Mouse (Mus musculus) C2C12 (cell line): ENCODE data around the gene Ndufv1.

Source experiments
- CEBPB ChIP-seq: IDR thresholded peaks from one replicate; pipeline ENCODE4 v1.6.1; 2011; ENCODE audit warnings: low read depth, mild to moderate bottlenecking, control low read depth, moderate library complexity
- CTCF ChIP-seq: IDR thresholded peaks from one replicate; pipeline ENCODE4 v1.5.1; 2011; ENCODE audit not compliant: control insufficient read depth, insufficient read depth, insufficient read length
- MAX ChIP-seq: IDR thresholded peaks from one replicate; pipeline ENCODE4 v1.6.1; 2011; ENCODE audit warnings: mild to moderate bottlenecking, control low read depth
- MYOD1 ChIP-seq: IDR thresholded peaks from one replicate; pipeline ENCODE4 v1.6.1; 2011; ENCODE audit warnings: low read depth; ENCODE audit not compliant: control insufficient read depth, insufficient read length
- MYOG ChIP-seq: IDR thresholded peaks from one replicate; pipeline ENCODE4 v1.6.1; 2011; ENCODE audit not compliant: control insufficient read depth, insufficient read length; ENCODE audit errors: extremely low read depth
- USF1 ChIP-seq: IDR thresholded peaks from one replicate; pipeline ENCODE4 v1.6.1; 2011; ENCODE audit warnings: low read depth, mild to moderate bottlenecking, control low read depth, moderate library complexity

DNA sequence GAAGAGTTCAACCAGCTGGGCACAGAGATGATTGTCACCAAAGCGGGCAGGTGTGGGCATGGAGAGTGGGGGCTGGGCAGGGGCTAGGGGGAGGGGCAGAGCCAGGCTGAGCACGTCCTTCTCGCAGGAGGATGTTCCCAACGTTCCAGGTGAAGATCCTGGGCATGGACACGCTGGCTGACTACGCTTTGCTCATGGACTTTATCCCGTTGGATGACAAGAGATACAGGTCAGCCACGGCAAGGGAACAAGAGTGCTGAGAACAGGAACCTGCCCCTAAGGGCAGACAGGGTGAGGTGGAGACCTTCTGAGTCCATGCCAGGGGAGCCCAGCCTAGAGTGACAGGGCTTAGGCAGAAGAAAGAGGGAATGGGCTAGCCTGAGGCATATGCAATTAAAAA, 15.9 kb downstream of the Ndufv1 start:
- TF ChIP-seq CTCF = no peak
- no peak for TF ChIP-seq MAX
- TF ChIP-seq MYOG = no peak
- TF ChIP-seq USF1 = no peak
- TF ChIP-seq MYOD1 = no peak
- TF ChIP-seq CEBPB = no peak
